Mouse (Mus musculus) hindbrain, embryonic 11.5 days (tissue): Measurements from ENCODE around the gene Lhx6. TPM values are rescaled to one million over a fixed set of nuclear protein-coding genes. Genes with fewer than 3 reads are reported as not detected.
A peak's percentile ranks its signal among the peaks of the same experiment; 100 is the strongest.

ENCODE experiments used
- ATAC-seq: fragments of 200-750 bp; cut with Nextera tagmentation; 2 replicates; pipeline ENCODE4 v1.8.0; 2017; ENCODE audit warnings: mild to moderate bottlenecking, moderate TSS enrichment, moderate library complexity; ENCODE audit not compliant: low FRiP score
- DNase-seq: peaks from one replicate; pipeline ENCODE4 v3.0.0-alpha.2; 2015; ENCODE audit warnings: low spot score
- H3K27ac ChIP-seq: fragments of 300-500 bp; sonication (generic); 2 replicates; pipeline ENCODE4 v1.5.1; 2014; ENCODE audit warnings: mild to moderate bottlenecking, low read depth, low read length
- H3K27me3 ChIP-seq: fragments of 300-500 bp; sonication (generic); 2 replicates; pipeline ENCODE4 v1.6.1; 2014; ENCODE audit warnings: mild to moderate bottlenecking, low read length, moderate library complexity, mixed read lengths; ENCODE audit not compliant: control insufficient read depth, insufficient read depth
- H3K36me3 ChIP-seq: fragments of 300-500 bp; sonication (generic); 2 replicates; pipeline ENCODE4 v1.6.1; 2014; ENCODE audit warnings: mild to moderate bottlenecking, low read length, moderate library complexity, mixed read lengths; ENCODE audit not compliant: control insufficient read depth, insufficient read depth
- H3K4me1 ChIP-seq: fragments of 300-500 bp; sonication (generic); replicated peaks from 2 replicates; pipeline ENCODE4 v1.6.1; 2014; ENCODE audit warnings: low read length, mixed read lengths; ENCODE audit not compliant: control insufficient read depth, insufficient read depth
- H3K4me2 ChIP-seq: fragments of 300-500 bp; sonication (generic); replicated peaks from 2 replicates; pipeline ENCODE4 v1.6.1; 2014; ENCODE audit warnings: mild to moderate bottlenecking, low read depth, low read length
- H3K4me3 ChIP-seq: fragments of 300-500 bp; sonication (generic); 2 replicates; pipeline ENCODE4 v1.5.1; 2014; ENCODE audit warnings: low read depth, low read length
- H3K9ac ChIP-seq: fragments of 300-500 bp; sonication (generic); 2 replicates; pipeline ENCODE4 v1.6.1; 2014; ENCODE audit warnings: low read depth, low read length
- H3K9me3 ChIP-seq: fragments of 300-500 bp; sonication (generic); 2 replicates; pipeline ENCODE4 v1.6.1; 2016; ENCODE audit warnings: low read length; ENCODE audit not compliant: control insufficient read depth
- WGBS: fragments of 180-500 bp; shearing (Covaris S2); extraction: QIAGEN DNeasy Blood & Tissue Kit; methylation state at CpG from one replicate; pipeline ENCODE4 v1.1.7; 2014; 5-methylcytosine and 5-hydroxymethylcytosine counted together
- polyA plus RNA-seq: library from polyadenylated mRNA; unstranded; fragments of >200 nt; fragmentation: Nextera tagmentation; extraction: Ambion mirVana; gene quantifications from 2 replicates; pipeline ENCODE4 v1.2.1, GENCODE M21; 2014

Gene Lhx6
- polyA plus RNA-seq, 1 experiment from 2014 or later, result 1.3 TPM

DNA sequence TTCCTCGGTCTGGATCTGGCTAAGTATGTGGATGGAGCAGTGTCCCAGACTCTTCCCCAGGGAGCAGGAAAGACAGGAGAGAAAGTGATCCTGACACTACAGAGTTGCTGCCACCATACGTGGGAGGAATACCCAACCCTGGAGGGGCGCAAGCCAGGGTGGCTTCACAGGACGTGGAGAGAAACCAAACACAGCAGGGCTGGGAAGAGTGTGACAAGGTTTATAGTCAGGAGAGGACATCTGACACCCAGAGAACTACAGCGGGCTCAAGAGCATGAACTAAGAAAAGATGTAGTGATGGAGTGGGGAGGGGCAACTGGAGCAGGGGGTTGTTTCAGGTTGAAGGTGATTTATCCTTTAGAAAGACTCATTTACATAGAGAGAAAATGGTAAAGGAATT lies 43.8 kb downstream of the Lhx6 start:
- H3K4me1 ChIP-seq, result no peaks in the 10 kb centered on the region
- no peak for DNase-seq
- H3K4me3 ChIP-seq, result no peak overlapping the region
- H3K36me3 ChIP-seq, result no peaks in the 10 kb centered on the region
- H3K27me3 ChIP-seq, result no peaks in the 10 kb centered on the region
- H3K9ac ChIP-seq, result no peak overlapping the region
- ATAC-seq, result no peak
- H3K4me2 ChIP-seq, result no peak overlapping the region
- H3K27ac ChIP-seq, result no peak overlapping the region
- no peaks in the 10 kb centered on the region for H3K9me3 ChIP-seq
- 62% methylated on average over 5 of the region's 5 CpGs for WGBS

GRCm38 (mm10) chr2:36056248-36056647 lies 49.0 kb downstream of the Lhx6 start:
- no peak for ATAC-seq
- no peaks in the 10 kb centered on the region for H3K36me3 ChIP-seq
- whole genome bisulfite sequencing, result 49% methylated on average over 3 of the region's 3 CpGs
- no peaks in the 10 kb centered on the region for H3K9me3 ChIP-seq
- no peaks in the 10 kb centered on the region for H3K4me1 ChIP-seq
- no peak for DNase-seq
- no peak overlapping the region for H3K4me3 ChIP-seq
- H3K4me2 ChIP-seq, result no peak overlapping the region
- no peak overlapping the region for H3K9ac ChIP-seq
- H3K27ac ChIP-seq, result no peak overlapping the region
- no peaks in the 10 kb centered on the region for H3K27me3 ChIP-seq

- no peak for DNase-seq
- no peaks in the 10 kb centered on the region for H3K36me3 ChIP-seq
- H3K27ac ChIP-seq, result no peak overlapping the region
- no peak overlapping the region for H3K9ac ChIP-seq
- 82% methylated on average over 3 of the region's 3 CpGs for WGBS
- H3K27me3 ChIP-seq, result no peaks in the 10 kb centered on the region
- H3K4me3 ChIP-seq, result no peak overlapping the region
- no peaks in the 10 kb centered on the region for H3K9me3 ChIP-seq
- peaks cover 2% of the 10 kb centered on the region; the same call in 1 of the 2 replicates for H3K4me1 ChIP-seq
- no peak for ATAC-seq
- no peak overlapping the region for H3K4me2 ChIP-seq
These were observed 52.0 kb downstream of the Lhx6 start for GRCm38 (mm10) chr2:36053249-36053648.

DNA sequence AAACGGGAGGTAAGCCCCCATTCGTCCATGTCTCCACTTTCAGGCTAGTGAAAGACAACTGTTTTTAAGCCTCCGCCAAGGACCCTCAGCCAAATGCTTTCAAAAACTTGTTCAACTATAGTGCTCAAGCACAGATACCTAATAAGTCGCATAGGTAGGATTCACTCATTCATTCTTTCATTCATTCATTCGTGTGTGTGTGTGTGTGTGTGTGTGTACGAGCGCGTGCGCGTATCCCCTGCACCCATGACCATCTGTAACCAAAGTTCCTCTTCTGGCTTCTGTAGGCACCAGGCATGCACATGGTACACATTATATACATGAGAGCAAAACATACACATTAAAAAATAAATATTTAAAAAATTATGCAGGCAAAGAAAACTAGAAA lies 55.6 kb downstream of the Lhx6 start:
- DNase-seq, result no peak
- no peak overlapping the region for H3K27ac ChIP-seq
- WGBS, result 43% methylated on average over 10 of the region's 10 CpGs
- H3K9me3 ChIP-seq, result no peaks in the 10 kb centered on the region
- peak; percentile 67 for ATAC-seq
- H3K4me3 ChIP-seq, result peak overlapping the region; percentile 61
- no peak overlapping the region for H3K9ac ChIP-seq
- H3K36me3 ChIP-seq, result no peaks in the 10 kb centered on the region
- peaks cover 4% of the 10 kb centered on the region; the same call in 1 of the 2 replicates for H3K4me1 ChIP-seq
- H3K27me3 ChIP-seq, result no peaks in the 10 kb centered on the region
- H3K4me2 ChIP-seq, result peak overlapping the region; percentile 25; the same call in 1 of the 2 replicates

- DNase-seq, result peak; percentile 100
- H3K4me1 ChIP-seq, result peaks cover 4% of the 10 kb centered on the region; the same call in 1 of the 2 replicates
- peak within 1 kb of the TSS; percentile 61 for H3K4me3 ChIP-seq
- under 1% methylated on average over 44 of the region's 44 CpGs for WGBS
- H3K36me3 ChIP-seq, result no peaks in the 10 kb centered on the region
- H3K27ac ChIP-seq, result no peak within 1 kb of the TSS
- ATAC-seq, result peak; percentile 98
- H3K9me3 ChIP-seq, result no peaks in the 10 kb centered on the region
- peak within 1 kb of the TSS; percentile 65 for H3K4me2 ChIP-seq
- H3K9ac ChIP-seq, result peak within 1 kb of the TSS; percentile 70
- no peaks in the 10 kb centered on the region for H3K27me3 ChIP-seq
These were observed 56.3 kb downstream of the Lhx6 start, which contains the start of the genes Ndufa8 and Morn5 for GRCm38 (mm10) chr2:36048748-36049566. Ndufa8 (minus strand) TSS chr2:36049406. Morn5 (plus strand) TSS chr2:36049458.

- 79% methylated on average over 8 of the region's 8 CpGs for WGBS
These were observed 57.0 kb downstream of the Lhx6 start for GRCm38 (mm10) chr2:36048164-36048563.

GRCm38 (mm10) chr2:36040872-36041271 lies 64.3 kb downstream of the Lhx6 start:
- H3K4me2 ChIP-seq, result no peak overlapping the region
- H3K27ac ChIP-seq, result no peak overlapping the region
- no peaks in the 10 kb centered on the region for H3K9me3 ChIP-seq
- no peak for DNase-seq
- no peak overlapping the region for H3K4me3 ChIP-seq
- no peaks in the 10 kb centered on the region for H3K4me1 ChIP-seq
- 92% methylated on average over 1 of the region's 1 CpGs for WGBS
- no peak overlapping the region for H3K9ac ChIP-seq
- H3K27me3 ChIP-seq, result no peaks in the 10 kb centered on the region
- no peaks in the 10 kb centered on the region for H3K36me3 ChIP-seq
- ATAC-seq, result no peak

More at GRCm38 (mm10) chr2:36048164-36048563, 57.0 kb downstream of the Lhx6 start:
- no peaks in the 10 kb centered on the region for H3K36me3 ChIP-seq
- no peaks in the 10 kb centered on the region for H3K9me3 ChIP-seq
- no peak overlapping the region; the same call in 1 of the 2 replicates for H3K9ac ChIP-seq
- DNase-seq (no peak), ATAC-seq (no peak)
- H3K27me3 ChIP-seq, result no peaks in the 10 kb centered on the region
- H3K4me1 ChIP-seq, result peaks cover 4% of the 10 kb centered on the region; the same call in 1 of the 2 replicates
- H3K4me3 ChIP-seq, result peak overlapping the region; percentile 61
- peak overlapping the region; percentile 65 for H3K4me2 ChIP-seq
- H3K27ac ChIP-seq, result no peak overlapping the region

DNA sequence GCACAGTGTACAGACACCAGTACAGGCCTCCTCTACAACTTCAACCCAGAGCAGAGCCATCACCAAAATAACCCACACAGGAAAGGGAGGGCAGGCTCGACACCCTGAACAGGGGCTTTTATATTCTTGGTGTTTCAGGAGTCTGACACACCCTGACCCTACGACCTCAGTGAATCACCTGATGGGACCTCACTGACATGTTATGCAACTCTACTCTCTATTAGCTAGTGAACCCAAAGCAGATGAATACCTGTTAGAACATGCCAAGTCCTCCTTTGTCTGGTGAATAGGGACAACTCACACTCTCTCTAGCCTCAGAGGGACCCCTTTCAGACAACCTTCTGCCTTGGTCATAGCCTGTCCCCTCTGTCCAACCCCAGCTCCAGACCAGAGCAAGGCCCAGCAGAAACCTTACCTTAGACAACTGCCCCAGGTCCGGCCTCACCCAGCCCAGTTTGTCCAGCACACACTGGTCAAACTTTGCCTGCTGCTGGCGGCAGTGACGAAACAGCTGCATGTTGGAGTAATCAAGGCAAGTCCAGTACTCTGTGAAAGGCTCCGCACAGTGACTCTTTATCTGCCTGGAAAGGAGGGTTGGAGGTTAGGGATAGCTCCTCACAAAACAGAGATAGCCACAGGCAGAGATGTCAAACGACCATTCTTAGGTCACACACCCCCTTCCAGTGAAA lies 65.8 kb downstream of the Lhx6 start:
- Histone ChIP-seq H3K27me3 (no peaks in the 10 kb centered on the region), H3K9ac (no peak overlapping the region), H3K4me1 (no peaks in the 10 kb centered on the region), H3K9me3 (no peaks in the 10 kb centered on the region), H3K4me3 (no peak overlapping the region), H3K36me3 (no peaks in the 10 kb centered on the region), H3K27ac (no peak overlapping the region), H3K4me2 (no peak overlapping the region)
- WGBS, result 80% methylated on average over 7 of the region's 7 CpGs
- ATAC-seq (no peak), DNase-seq (no peak)
